Mouse (Mus musculus) intestine, postnatal 0 days (tissue): ENCODE results near the gene Usp5. TPM values are rescaled to one million over a fixed set of nuclear protein-coding genes. Genes with fewer than 3 reads are reported as not detected.
A peak's percentile ranks its signal among the peaks of the same experiment; 100 is the strongest.

Source experiments
- ATAC-seq: fragments of 200-750 bp; cut with Nextera tagmentation; 2 replicates; pipeline ENCODE4 v1.8.0; 2017; ENCODE audit warnings: mild to moderate bottlenecking, moderate TSS enrichment, moderate library complexity
- H3K27ac ChIP-seq: fragments of 300-500 bp; sonication (generic); 2 replicates; pipeline ENCODE4 v1.5.1; 2014; ENCODE audit warnings: mild to moderate bottlenecking, low read depth, low read length, moderate library complexity
- H3K27me3 ChIP-seq: fragments of 300-500 bp; sonication (generic); replicated peaks from 2 replicates; pipeline ENCODE4 v1.6.1; 2014; ENCODE audit warnings: low read length, mixed read lengths; ENCODE audit not compliant: control insufficient read depth, insufficient read depth
- H3K36me3 ChIP-seq: fragments of 300-500 bp; sonication (generic); 2 replicates; pipeline ENCODE4 v1.6.1; 2014; ENCODE audit warnings: mild to moderate bottlenecking, moderate library complexity; ENCODE audit not compliant: control insufficient read depth, insufficient read depth
- H3K4me1 ChIP-seq: fragments of 300-500 bp; sonication (generic); replicated peaks from 2 replicates; pipeline ENCODE4 v1.6.1; 2014; ENCODE audit warnings: antibody characterized with exemption, low read length, mixed read lengths; ENCODE audit not compliant: control insufficient read depth, insufficient read depth
- H3K4me2 ChIP-seq: fragments of 300-500 bp; sonication (generic); replicated peaks from 2 replicates; pipeline ENCODE4 v1.6.1; 2014; ENCODE audit warnings: low read depth, mild to moderate bottlenecking, moderate library complexity
- H3K4me3 ChIP-seq: fragments of 300-500 bp; sonication (generic); 2 replicates; pipeline ENCODE4 v1.5.1; 2014; ENCODE audit warnings: low read depth, low read length
- H3K9ac ChIP-seq: fragments of 300-500 bp; sonication (generic); 2 replicates; pipeline ENCODE4 v1.6.1; 2014; ENCODE audit warnings: mild to moderate bottlenecking, low read depth, low read length
- H3K9me3 ChIP-seq: fragments of 300-500 bp; sonication (generic); 2 replicates; pipeline ENCODE4 v1.6.1; 2016; ENCODE audit warnings: mixed run types; ENCODE audit not compliant: control insufficient read depth
- CTCF ChIP-seq: sonication (generic); IDR thresholded peaks from 2 replicates; pipeline ENCODE4 v1.5.1; 2016; ENCODE audit warnings: low read depth, mild to moderate bottlenecking, control low read depth, antibody characterized with exemption, moderate library complexity
- WGBS: fragments of 180-500 bp; shearing (Covaris S2); extraction: QIAGEN DNeasy Blood & Tissue Kit; methylation state at CpG from one replicate; pipeline ENCODE4 v1.1.7; 2014; 5-methylcytosine and 5-hydroxymethylcytosine counted together
- polyA plus RNA-seq: library from polyadenylated mRNA; unstranded; fragments of >200 nt; fragmentation: Nextera tagmentation; extraction: Ambion mirVana; gene quantifications from 2 replicates; pipeline ENCODE4 v1.2.1, GENCODE M21; 2015

The Usp5 gene
- polyA plus RNA-seq, 1 experiment from 2014 or later = 44.8 TPM

GRCm38 (mm10) chr6:124796200-124796599, 33.1 kb downstream of the Usp5 start:
- no peak for TF ChIP-seq CTCF
- H3K4me1 ChIP-seq = no peaks in the 10 kb centered on the region
- no peak overlapping the region for H3K4me3 ChIP-seq
- H3K27me3 ChIP-seq = no peaks in the 10 kb centered on the region
- H3K9me3 ChIP-seq = no peaks in the 10 kb centered on the region
- no peak overlapping the region for H3K9ac ChIP-seq
- 60% methylated on average over 2 of the region's 2 CpGs for WGBS
- no peak for ATAC-seq
- H3K4me2 ChIP-seq = no peak overlapping the region
- no peak overlapping the region for H3K27ac ChIP-seq
- no peaks in the 10 kb centered on the region for H3K36me3 ChIP-seq

GRCm38 (mm10) chr6:124795781-124796180, 33.5 kb downstream of the Usp5 start:
- 64% methylated on average over 4 of the region's 4 CpGs for WGBS
- H3K4me2 ChIP-seq = no peak overlapping the region
- no peak for TF ChIP-seq CTCF
- no peak overlapping the region for H3K9ac ChIP-seq
- ATAC-seq = no peak
- H3K4me1 ChIP-seq = no peaks in the 10 kb centered on the region
- no peaks in the 10 kb centered on the region for H3K9me3 ChIP-seq
- no peaks in the 10 kb centered on the region for H3K36me3 ChIP-seq
- no peak overlapping the region for H3K4me3 ChIP-seq
- H3K27ac ChIP-seq = no peak overlapping the region
- no peaks in the 10 kb centered on the region for H3K27me3 ChIP-seq

GRCm38 (mm10) chr6:124791911-124792310, 37.4 kb downstream of the Usp5 start:
- H3K4me1 ChIP-seq = no peaks in the 10 kb centered on the region
- WGBS = 87% methylated on average over 3 of the region's 3 CpGs
- no peaks in the 10 kb centered on the region for H3K36me3 ChIP-seq
- H3K9ac ChIP-seq = no peak overlapping the region
- H3K4me3 ChIP-seq = no peak overlapping the region
- no peak for ATAC-seq
- no peaks in the 10 kb centered on the region for H3K27me3 ChIP-seq
- no peak for TF ChIP-seq CTCF
- H3K27ac ChIP-seq = no peak overlapping the region
- no peaks in the 10 kb centered on the region for H3K9me3 ChIP-seq
- H3K4me2 ChIP-seq = no peak overlapping the region

- WGBS = 60% methylated on average over 4 of the region's 4 CpGs
- TF ChIP-seq CTCF = no peak
- Histone ChIP-seq H3K27me3 (no peaks in the 10 kb centered on the region), H3K4me3 (no peak overlapping the region), H3K4me1 (no peaks in the 10 kb centered on the region), H3K36me3 (no peaks in the 10 kb centered on the region), H3K4me2 (no peak overlapping the region), H3K27ac (no peak overlapping the region), H3K9ac (no peak overlapping the region), H3K9me3 (no peaks in the 10 kb centered on the region)
- no peak for ATAC-seq
Measured at GRCm38 (mm10) chr6:124790121-124790520, 39.2 kb downstream of the Usp5 start.

GRCm38 (mm10) chr6:124789519-124789918, 39.8 kb downstream of the Usp5 start:
- H3K27ac ChIP-seq = no peak overlapping the region
- TF ChIP-seq CTCF = no peak

GRCm38 (mm10) chr6:124787722-124788121, 41.6 kb downstream of the Usp5 start:
- Histone ChIP-seq H3K4me1 (no peaks in the 10 kb centered on the region), H3K4me2 (no peak overlapping the region), H3K27ac (no peak overlapping the region), H3K4me3 (no peak overlapping the region), H3K9me3 (no peaks in the 10 kb centered on the region), H3K27me3 (no peaks in the 10 kb centered on the region), H3K36me3 (no peaks in the 10 kb centered on the region), H3K9ac (no peak overlapping the region)
- ATAC-seq = no peak
- 65% methylated on average over 10 of the region's 10 CpGs for WGBS
- no peak for TF ChIP-seq CTCF

More at GRCm38 (mm10) chr6:124789519-124789918, 39.8 kb downstream of the Usp5 start:
- H3K9me3 ChIP-seq = no peaks in the 10 kb centered on the region
- no peaks in the 10 kb centered on the region for H3K36me3 ChIP-seq
- peak; percentile 45; the same call in 1 of the 2 replicates for ATAC-seq
- no peak overlapping the region for H3K9ac ChIP-seq
- WGBS = 77% methylated on average over 4 of the region's 4 CpGs
- H3K4me1 ChIP-seq = no peaks in the 10 kb centered on the region
- no peak overlapping the region for H3K4me2 ChIP-seq
- no peaks in the 10 kb centered on the region for H3K27me3 ChIP-seq
- H3K4me3 ChIP-seq = no peak overlapping the region
